Mouse (Mus musculus) adrenal gland, postnatal 0 days (tissue): ENCODE data around the gene Klc4. TPM values are rescaled to one million over a fixed set of nuclear protein-coding genes. Genes with fewer than 3 reads are reported as not detected.

Experiments used
- polyA plus RNA-seq: library from polyadenylated mRNA; unstranded; fragments of >200 nt; fragmentation: Nextera tagmentation; extraction: Ambion mirVana; gene quantifications from 2 replicates; pipeline ENCODE4 v1.2.1, GENCODE M21; 2015

Gene Klc4
- 21.7 and 29.3 TPM in 2 replicates for polyA plus RNA-seq

GRCm38 (mm10) chr17:46645561-46646321, at the start of gene Klc4, which contains the start of gene Mrpl2:
TSS of gene Klc4 (minus strand) at chr17:46646022.
TSS of gene Mrpl2 (plus strand) at chr17:46646229.

GRCm38 (mm10) chr17:46680760-46681373, 35.0 kb upstream of the Klc4 start, which contains the start of gene Klhdc3:
TSS of gene Klhdc3 (minus strand) at chr17:46680914.

DNA sequence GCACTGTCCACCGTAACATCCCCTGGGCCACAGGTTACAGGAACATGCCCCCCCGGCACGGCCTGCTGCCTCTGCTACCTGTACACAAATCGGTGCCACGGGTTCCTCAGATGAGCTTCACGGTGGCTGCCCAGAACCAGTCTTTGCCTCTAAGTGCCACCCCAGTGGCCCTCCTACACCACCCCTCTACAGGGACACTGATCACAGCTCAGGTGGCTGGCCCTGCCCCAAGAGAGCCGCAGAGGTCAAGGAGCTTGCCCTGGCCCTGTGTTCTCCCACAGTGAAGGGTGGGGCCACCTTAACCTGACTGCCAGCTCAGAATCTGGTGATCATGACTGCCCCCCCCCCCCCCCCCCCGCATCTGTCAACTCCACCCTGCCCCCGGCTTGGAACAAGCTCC, 32.6 kb upstream of the Klc4 start, which contains the start of gene Mea1:
TSS of gene Mea1 (plus strand) at position 378 of the 400 bp plus-strand sequence.

DNA sequence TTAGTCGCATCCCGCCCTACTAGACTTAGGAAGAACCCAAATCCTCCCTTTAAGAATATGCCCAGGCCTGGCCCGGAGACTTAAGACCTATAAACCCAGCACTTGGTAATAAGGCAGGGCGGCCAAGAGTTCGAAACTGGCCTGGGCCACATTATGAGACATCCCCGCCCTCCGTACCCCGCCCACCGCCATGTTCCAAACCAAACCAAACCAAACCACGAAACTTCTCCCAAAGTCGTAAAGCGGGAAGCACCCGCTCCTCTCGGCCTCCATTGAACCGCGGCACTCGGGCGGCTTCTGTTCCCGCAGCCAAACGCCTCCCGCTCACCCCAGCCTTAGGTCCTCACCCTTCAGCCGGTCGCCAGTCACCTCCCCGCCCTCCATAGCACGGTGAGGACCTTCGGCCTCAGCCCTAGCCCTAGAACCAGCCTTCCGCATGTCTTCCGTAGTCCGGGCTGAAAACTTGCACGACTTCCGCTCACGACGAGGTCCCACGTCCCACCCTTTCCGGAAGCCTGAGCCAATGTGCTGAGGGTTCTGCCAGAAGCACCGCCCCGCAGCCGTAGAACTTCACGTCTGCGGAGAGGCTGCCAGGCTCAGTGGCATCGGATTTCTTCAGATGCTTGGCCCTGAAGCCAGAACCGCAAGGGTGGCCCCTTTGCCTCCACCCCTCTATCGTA, 28.2 kb upstream of the Klc4 start, which contains the start of gene Rrp36:
TSS of gene Rrp36 (minus strand) at position 503 of the 680 bp plus-strand sequence.

GRCm38 (mm10) chr17:46650232-46651031, 4.6 kb upstream of the Klc4 start, which contains the start of gene Cul7:
TSS of gene Cul7 (plus strand) at chr17:46650337.

GRCm38 (mm10) chr17:46628791-46629684, 16.8 kb downstream of the Klc4 start, which contains the start of gene Ptk7:
TSS of gene Ptk7 (minus strand) at chr17:46629504.

Other genes with a start within 250 kb of the Klc4 start
- gene Crip3, start 217.1 kb downstream of the Klc4 start, polyA plus RNA-seq: 1.6 TPM in 2 replicates
- 0.22 TPM in 1 of 2 replicates, not detected in the other for gene Slc22a7, start 207.6 kb downstream of the Klc4 start, polyA plus RNA-seq
- 0.52 and 1.7 TPM in 2 replicates for gene Ttbk1, start 158.3 kb downstream of the Klc4 start, polyA plus RNA-seq
- gene Dnph1, start 149.3 kb downstream of the Klc4 start, polyA plus RNA-seq: 9.2 and 12.5 TPM in 2 replicates
- gene Cul9, start 99.6 kb downstream of the Klc4 start, polyA plus RNA-seq: 5.8 and 6.3 TPM in 2 replicates
- gene Srf, start 89.8 kb downstream of the Klc4 start, polyA plus RNA-seq: 2.0 and 4.1 TPM in 2 replicates
- 20.2 and 22.3 TPM in 2 replicates for gene Ptk7, start 16.5 kb downstream of the Klc4 start, polyA plus RNA-seq
- 91.3 and 138 TPM in 2 replicates for gene Mrpl2, start 207 bp upstream of the Klc4 start, polyA plus RNA-seq
- gene Cul7, start 4.3 kb upstream of the Klc4 start, polyA plus RNA-seq: 22.6 and 24.3 TPM in 2 replicates
- 41.4 and 55.1 TPM in 2 replicates for gene Rrp36, start 28.3 kb upstream of the Klc4 start, polyA plus RNA-seq
- 148 and 198 TPM in 2 replicates for gene Mea1, start 32.8 kb upstream of the Klc4 start, polyA plus RNA-seq
- gene Klhdc3, start 34.9 kb upstream of the Klc4 start, polyA plus RNA-seq: 82.8 and 111 TPM in 2 replicates
- gene Ppp2r5d, start 59.1 kb upstream of the Klc4 start, polyA plus RNA-seq: 32.7 and 36.4 TPM in 2 replicates
- gene Pex6, start 65.4 kb upstream of the Klc4 start, polyA plus RNA-seq: 21.2 and 30.3 TPM in 2 replicates
- 15.0 and 25.6 TPM in 2 replicates for gene Gnmt, start 83.1 kb upstream of the Klc4 start, polyA plus RNA-seq
- gene Cnpy3, start 106.2 kb upstream of the Klc4 start, polyA plus RNA-seq: 40.2 and 56.1 TPM in 2 replicates
- gene Ptcra, start 117.7 kb upstream of the Klc4 start, polyA plus RNA-seq: 0.13 and 0.14 TPM in 2 replicates
- 150 and 176 TPM in 2 replicates for gene 2310039H08Rik, start 126.6 kb upstream of the Klc4 start, polyA plus RNA-seq
- gene Rpl7l1, start 136.7 kb upstream of the Klc4 start, polyA plus RNA-seq: 80.6 and 93.1 TPM in 2 replicates
- gene Bicral, start 212.5 kb upstream of the Klc4 start, polyA plus RNA-seq: 3.5 and 4.2 TPM in 2 replicates
- 62.1 and 65.4 TPM in 2 replicates for gene Tbcc, start 244.7 kb upstream of the Klc4 start, polyA plus RNA-seq